Mouse (Mus musculus) bone marrow macrophage, adult 2 months (primary cell): ENCODE results near the gene Arhgap6.

ENCODE experiments used
- CTCF ChIP-seq: IDR thresholded peaks from 2 replicates; pipeline ENCODE4 v1.5.1; 2012; ENCODE audit warnings: low read depth, mild to moderate bottlenecking, low read length, moderate library complexity
- POLR2A ChIP-seq: IDR thresholded peaks from 2 replicates; pipeline ENCODE4 v1.6.1; 2012; ENCODE audit warnings: mild to moderate bottlenecking, low read depth, low read length, borderline replicate concordance

DNA sequence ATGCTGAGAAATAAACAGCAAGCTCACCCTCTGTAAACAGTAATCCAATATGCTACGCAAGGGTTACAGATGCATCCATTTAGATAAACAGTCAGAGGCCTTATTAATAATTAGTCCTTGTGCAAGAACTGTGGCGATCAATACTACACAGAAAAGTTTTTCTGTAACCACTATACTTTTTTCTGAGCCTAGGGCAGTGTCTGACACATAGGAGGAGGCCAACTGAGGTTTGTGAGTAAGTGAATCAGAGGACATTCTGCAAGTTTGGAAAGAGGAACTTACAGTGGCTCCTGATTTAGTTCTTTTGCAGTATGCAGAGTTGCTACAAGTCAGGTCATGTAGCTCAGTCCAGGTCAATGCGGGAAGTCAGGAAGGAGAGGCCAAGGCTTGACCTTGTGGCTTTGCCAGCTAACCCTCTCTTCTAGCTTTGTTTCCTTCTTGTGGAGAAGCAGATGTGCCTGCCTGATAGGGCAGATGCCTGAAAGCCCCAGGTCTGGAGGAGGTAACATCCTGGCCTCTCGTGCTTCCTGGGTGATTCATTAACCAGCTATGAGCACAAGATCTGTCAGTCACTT, 311.2 kb downstream of the Arhgap6 start:
- no peak for TF ChIP-seq POLR2A
- TF ChIP-seq CTCF, result no peak
